Mouse (Mus musculus) E14TG2a.4 (cell line): ENCODE results near the gene Uhmk1.

Experiments
- H3K27me3 ChIP-seq: 2 replicates; pipeline ENCODE4 v1.6.1; 2014; ENCODE audit warnings: low read length, control low read depth; ENCODE audit not compliant: insufficient read depth
- H3K36me3 ChIP-seq: 2 replicates; pipeline ENCODE4 v1.6.1; 2014; ENCODE audit warnings: low read length, control low read depth; ENCODE audit not compliant: insufficient read depth
- H3K4me1 ChIP-seq: replicated peaks from 2 replicates; pipeline ENCODE4 v1.6.1; 2014; ENCODE audit warnings: low read depth, low read length, control low read depth
- H3K4me3 ChIP-seq: replicated peaks from 2 replicates; pipeline ENCODE4 v1.5.1; 2014; ENCODE audit warnings: mild to moderate bottlenecking, low read length
- H3K9me3 ChIP-seq: 2 replicates; pipeline ENCODE4 v1.6.1; 2014; ENCODE audit warnings: low read length, control low read depth
- CTCF ChIP-seq: conservative IDR thresholded peaks from 2 replicates; pipeline ENCODE4 v1.5.1; 2014; ENCODE audit warnings: low read length
- NANOG ChIP-seq: IDR thresholded peaks from 2 replicates; pipeline ENCODE4 v1.6.1; 2014; ENCODE audit warnings: borderline replicate concordance, low read length, mixed read lengths
- POU5F1 ChIP-seq: IDR thresholded peaks from 2 replicates; pipeline ENCODE4 v1.6.1; 2014; ENCODE audit warnings: low read length, borderline replicate concordance

The Uhmk1 gene

DNA sequence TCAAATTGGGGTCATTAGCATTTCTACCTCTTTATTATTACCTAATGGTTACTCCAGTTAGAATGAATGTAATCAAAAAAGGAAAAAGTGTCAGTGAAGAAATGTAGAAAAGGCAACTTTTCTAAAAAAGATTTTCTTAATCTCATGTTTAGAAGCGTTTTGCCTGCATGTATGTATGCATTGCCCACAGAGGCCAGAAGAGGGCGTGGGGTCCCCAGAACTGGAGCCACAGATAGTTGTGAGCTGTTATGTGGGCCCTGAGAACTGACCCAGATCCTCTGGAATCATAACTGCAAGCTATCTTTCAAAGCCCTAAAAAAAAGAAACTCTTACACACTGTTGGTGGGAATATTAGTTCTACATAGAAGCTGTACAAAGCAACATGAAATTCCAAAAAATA is 59.9 kb downstream of the Uhmk1 start:
- Histone ChIP-seq H3K36me3 (peaks cover 14% of the 10 kb centered on the region; the same call in 1 of the 2 replicates), H3K9me3 (no peaks in the 10 kb centered on the region), H3K4me1 (no peaks in the 10 kb centered on the region), H3K27me3 (no peaks in the 10 kb centered on the region), H3K4me3 (no peak overlapping the region)
- TF ChIP-seq CTCF (peak; percentile 30), NANOG (no peak)

DNA sequence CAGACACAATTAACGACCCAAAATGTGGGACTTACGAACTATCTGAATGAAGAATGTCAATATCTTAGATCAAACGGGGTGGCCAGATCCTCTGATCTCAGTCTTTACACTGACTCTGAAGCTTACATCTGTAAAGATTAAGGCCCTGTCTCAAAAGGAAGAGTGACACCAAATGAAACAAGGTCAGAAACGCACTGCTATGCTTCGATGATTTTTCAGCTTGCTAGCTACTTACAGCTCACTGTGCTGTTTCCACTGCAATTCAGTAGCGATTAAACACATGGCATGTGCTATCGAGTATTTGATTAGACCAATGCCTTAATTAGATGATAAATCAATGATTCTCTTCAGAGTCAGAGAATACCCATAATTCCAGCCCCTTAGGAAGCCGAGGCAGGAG is 61.2 kb downstream of the Uhmk1 start:
- H3K9me3 ChIP-seq = no peaks in the 10 kb centered on the region
- no peak overlapping the region for H3K4me3 ChIP-seq
- H3K36me3 ChIP-seq = peaks cover 25% of the 10 kb centered on the region
- no peaks in the 10 kb centered on the region for H3K27me3 ChIP-seq
- no peaks in the 10 kb centered on the region for H3K4me1 ChIP-seq
- TF ChIP-seq POU5F1 = no peak
- TF ChIP-seq NANOG = no peak
- no peak for TF ChIP-seq CTCF

DNA sequence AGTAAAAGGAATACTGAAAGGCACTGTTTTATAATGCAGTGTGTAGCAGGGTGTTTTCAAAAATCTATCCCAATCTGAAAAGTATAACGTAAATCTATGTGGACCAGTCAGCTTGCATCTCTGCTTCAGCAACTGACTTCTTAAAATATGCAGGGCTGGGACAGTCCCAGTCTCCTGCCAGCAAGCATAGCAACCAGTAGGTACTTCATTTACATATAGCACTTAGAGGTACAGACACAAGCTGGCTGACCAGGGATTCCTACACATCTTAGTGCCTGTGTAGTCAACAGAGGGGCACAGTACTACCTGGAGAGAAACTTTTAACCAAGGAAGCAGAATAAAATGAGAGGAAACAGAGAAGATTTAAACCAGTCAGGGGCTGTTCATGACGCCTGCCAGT is 62.6 kb downstream of the Uhmk1 start:
- Histone ChIP-seq H3K4me1 (peaks cover 3% of the 10 kb centered on the region; the same call in 1 of the 2 replicates), H3K4me3 (no peak overlapping the region), H3K27me3 (no peaks in the 10 kb centered on the region), H3K36me3 (peaks cover 14% of the 10 kb centered on the region), H3K9me3 (no peaks in the 10 kb centered on the region)
- no peak for TF ChIP-seq NANOG
- no peak for TF ChIP-seq POU5F1
- TF ChIP-seq CTCF = no peak

DNA sequence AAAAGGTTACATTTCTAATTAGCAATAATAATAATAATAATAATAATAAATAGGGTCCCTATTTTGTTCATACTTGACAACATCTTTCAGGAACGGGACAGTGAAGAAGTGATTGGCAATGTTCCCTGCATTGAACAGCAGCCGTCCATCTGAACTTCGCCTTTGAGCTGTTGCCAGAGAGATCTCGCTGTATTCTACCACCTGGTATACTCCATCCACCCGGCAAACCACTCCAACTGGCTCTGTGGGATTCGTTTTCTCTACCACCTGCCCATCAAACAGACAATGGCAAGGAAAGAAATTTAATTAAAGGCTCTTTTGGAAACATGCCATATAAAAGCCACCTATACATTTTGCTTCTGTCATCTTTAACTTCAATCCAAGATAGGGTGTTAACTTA is 64.3 kb downstream of the Uhmk1 start:
- Histone ChIP-seq H3K4me3 (no peak overlapping the region), H3K27me3 (no peaks in the 10 kb centered on the region), H3K9me3 (no peaks in the 10 kb centered on the region), H3K36me3 (peaks cover 14% of the 10 kb centered on the region), H3K4me1 (peaks cover 5% of the 10 kb centered on the region; the same call in 1 of the 2 replicates)
- TF ChIP-seq NANOG (no peak), CTCF (no peak), POU5F1 (no peak)

DNA sequence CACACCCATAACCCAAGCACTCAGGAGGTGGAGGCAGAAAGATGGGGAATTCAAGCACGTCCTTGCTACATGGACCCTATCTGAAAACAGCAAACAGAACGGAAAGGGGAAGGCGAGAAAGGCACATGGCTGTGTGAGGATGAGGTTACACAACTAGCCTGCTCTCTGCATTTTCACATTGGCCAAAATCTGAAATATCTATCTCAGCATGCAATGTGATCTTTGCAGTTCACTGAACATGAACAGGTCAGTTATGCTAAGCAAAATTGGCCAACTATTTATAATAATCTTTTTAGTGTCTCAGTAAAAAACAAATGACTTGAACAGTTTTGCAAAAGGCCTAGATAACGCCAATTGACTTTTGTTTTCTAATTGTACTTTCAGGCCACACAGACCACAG is 65.4 kb downstream of the Uhmk1 start:
- peaks cover 5% of the 10 kb centered on the region; the same call in 1 of the 2 replicates for H3K4me1 ChIP-seq
- no peak overlapping the region for H3K4me3 ChIP-seq
- H3K27me3 ChIP-seq = no peaks in the 10 kb centered on the region
- TF ChIP-seq NANOG = no peak
- no peak for TF ChIP-seq POU5F1
- TF ChIP-seq CTCF = no peak
- H3K36me3 ChIP-seq = peaks cover 16% of the 10 kb centered on the region
- no peaks in the 10 kb centered on the region for H3K9me3 ChIP-seq

DNA sequence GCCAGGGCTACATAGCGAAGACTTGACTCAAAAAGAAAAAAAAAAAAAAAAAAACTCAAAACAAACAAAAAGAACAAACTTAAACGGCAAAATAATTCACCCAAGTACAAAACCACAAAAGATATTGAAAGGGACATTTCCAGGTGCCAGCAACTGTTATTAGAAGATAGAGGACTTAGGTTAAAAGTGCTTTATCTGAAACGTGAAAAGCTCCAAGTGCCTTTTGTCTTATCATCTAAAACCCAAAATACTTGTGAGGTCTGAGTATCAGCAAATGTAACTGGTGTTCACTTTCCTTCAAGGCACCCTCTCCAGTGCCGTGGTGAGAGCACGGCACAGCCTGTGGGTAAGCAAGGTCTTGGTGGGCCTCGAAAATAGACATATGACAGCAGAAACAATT is 66.7 kb downstream of the Uhmk1 start:
- no peaks in the 10 kb centered on the region for H3K9me3 ChIP-seq
- no peaks in the 10 kb centered on the region for H3K27me3 ChIP-seq
- no peak overlapping the region for H3K4me3 ChIP-seq
- TF ChIP-seq CTCF = no peak
- TF ChIP-seq POU5F1 = no peak
- no peak for TF ChIP-seq NANOG
- H3K36me3 ChIP-seq = peaks cover 17% of the 10 kb centered on the region
- H3K4me1 ChIP-seq = peaks cover 5% of the 10 kb centered on the region; the same call in 1 of the 2 replicates

DNA sequence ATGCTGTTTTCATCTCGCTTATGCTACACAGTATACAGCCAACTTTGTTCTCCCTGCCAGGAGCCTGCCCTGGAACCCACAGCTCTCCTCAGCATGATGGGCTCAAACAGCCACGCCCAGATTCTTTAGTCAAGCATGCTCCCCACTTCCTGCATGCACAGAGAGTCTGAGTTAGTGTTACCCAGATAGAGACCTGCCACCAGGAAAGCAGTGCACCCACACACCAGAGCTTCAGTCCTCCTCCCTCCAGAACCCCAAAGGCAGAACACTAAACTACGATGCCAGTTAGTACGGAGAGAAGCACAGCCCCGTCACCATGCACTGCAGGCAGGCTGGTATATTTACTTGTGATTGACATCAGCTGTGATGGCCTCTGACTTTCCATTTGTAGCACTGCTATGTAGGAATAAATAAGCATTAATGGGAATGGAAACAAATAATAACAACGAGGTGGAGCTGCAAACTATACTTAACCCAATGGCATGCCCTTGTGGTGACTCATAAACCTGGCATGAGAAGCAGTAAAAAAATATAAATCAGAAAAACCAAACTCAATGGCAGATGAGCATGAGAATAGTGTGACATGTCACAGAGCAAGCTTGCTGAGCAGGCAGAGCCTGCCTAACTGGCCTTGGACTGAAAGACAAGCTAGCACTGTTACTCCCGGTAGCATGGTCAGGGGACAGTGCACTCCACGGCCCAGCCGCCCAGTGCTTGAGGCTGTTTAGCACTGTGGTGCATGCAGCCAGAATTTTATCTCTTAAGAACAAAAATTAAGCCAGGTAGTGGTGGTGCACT is 67.3 kb downstream of the Uhmk1 start:
- peaks cover 17% of the 10 kb centered on the region for H3K36me3 ChIP-seq
- TF ChIP-seq NANOG = no peak
- no peak for TF ChIP-seq POU5F1
- no peak for TF ChIP-seq CTCF
- peaks cover 5% of the 10 kb centered on the region; the same call in 1 of the 2 replicates for H3K4me1 ChIP-seq
- no peak overlapping the region for H3K4me3 ChIP-seq
- H3K27me3 ChIP-seq = no peaks in the 10 kb centered on the region
- no peaks in the 10 kb centered on the region for H3K9me3 ChIP-seq

DNA sequence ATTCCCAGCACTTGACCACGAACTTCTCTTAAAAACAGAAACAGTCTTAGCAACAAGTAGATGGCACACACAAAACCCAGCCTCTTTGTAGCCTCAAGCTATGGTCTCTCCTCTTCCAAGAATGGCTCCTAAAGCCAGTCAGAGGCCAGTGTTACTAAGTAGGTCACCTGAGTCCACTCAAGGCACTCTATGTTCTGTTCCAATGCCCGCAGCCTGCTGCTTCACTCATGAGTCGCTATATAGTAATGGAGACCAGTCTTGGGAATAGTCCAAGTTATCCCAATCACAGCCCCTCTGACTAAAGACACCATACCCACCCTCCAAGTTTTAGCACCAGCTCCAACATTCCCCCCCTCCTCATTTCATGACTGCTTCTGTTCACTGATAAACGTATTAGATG is 69.6 kb downstream of the Uhmk1 start:
- no peaks in the 10 kb centered on the region for H3K27me3 ChIP-seq
- H3K9me3 ChIP-seq = no peaks in the 10 kb centered on the region
- peaks cover 23% of the 10 kb centered on the region for H3K36me3 ChIP-seq
- no peak overlapping the region for H3K4me3 ChIP-seq
- TF ChIP-seq NANOG (no peak), CTCF (no peak), POU5F1 (no peak)
- peaks cover 5% of the 10 kb centered on the region; the same call in 1 of the 2 replicates for H3K4me1 ChIP-seq
